Mouse (Mus musculus): ENCODE measurements around the gene Noto.
A peak's percentile ranks its signal among the peaks of the same experiment; 100 is the strongest.

Noto gene

GRCm38 (mm10) chr6:85423836-85424379 lies at the start of gene Noto:
Gene Noto, plus strand, starts transcription at chr6:85423886.
- DNase-seq = no peak

GRCm38 (mm10) chr6:85373951-85374733 lies 49.5 kb upstream of the Noto start, which contains the start of gene Rab11fip5:
Gene Rab11fip5, minus strand, starts transcription at chr6:85374634.
- no peak for DNase-seq

DNA sequence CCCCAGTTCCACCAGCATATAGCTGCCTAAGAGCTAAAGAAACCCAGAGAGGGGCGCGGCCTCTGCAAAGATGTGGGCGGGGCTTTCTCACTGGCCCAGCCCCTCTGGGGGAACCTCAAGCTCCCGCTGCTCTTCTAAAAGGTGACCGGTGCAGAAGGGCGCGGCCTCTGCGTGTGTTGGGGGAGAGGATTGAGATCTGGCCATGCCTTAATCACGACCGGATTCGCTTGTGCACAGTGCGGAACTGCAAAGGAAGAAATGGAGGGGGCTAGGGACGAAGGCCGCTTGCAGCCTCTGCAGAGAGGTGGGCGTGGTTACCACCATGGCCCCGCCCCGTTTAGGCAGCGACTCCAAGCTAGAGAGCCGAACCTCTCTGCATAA lies 49.0 kb upstream of the Noto start:
- DNase-seq = peak; percentile 98

DNA sequence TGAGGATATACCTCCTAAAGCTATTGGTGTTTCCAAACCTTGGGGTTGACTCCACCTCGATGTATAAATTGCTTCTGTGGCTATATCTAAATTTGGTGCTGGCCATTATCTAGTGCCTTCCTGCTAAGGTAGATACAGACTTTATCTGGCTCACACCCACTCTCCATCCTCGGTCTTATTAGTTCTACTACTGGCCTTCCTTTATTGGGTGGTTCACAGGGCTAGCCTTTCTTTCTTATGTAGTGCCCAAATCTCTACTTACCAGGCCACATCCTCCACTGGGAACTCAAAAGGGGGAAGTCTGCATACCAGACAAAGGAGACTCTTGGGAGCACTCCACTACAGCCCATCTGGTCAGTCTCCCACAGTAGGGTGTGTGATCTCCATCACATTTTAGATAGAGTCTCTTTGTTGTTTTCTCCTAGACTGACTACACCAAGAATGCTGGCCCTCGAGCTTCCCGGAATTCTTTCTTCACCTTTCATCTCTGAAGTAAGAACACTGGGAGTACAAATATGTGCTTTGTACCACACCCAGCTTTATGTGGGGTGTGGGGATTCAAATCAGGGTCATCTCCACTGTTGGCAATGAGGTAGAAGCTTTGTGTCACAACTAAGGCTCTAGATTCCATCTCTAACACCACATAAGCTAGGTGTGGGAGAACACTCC lies 46.5 kb upstream of the Noto start:
- no peak for DNase-seq

GRCm38 (mm10) chr6:85377876-85378275 lies 45.8 kb upstream of the Noto start:
- DNase-seq = no peak

GRCm38 (mm10) chr6:85378629-85379028 lies 45.1 kb upstream of the Noto start:
- no peak for DNase-seq

DNA sequence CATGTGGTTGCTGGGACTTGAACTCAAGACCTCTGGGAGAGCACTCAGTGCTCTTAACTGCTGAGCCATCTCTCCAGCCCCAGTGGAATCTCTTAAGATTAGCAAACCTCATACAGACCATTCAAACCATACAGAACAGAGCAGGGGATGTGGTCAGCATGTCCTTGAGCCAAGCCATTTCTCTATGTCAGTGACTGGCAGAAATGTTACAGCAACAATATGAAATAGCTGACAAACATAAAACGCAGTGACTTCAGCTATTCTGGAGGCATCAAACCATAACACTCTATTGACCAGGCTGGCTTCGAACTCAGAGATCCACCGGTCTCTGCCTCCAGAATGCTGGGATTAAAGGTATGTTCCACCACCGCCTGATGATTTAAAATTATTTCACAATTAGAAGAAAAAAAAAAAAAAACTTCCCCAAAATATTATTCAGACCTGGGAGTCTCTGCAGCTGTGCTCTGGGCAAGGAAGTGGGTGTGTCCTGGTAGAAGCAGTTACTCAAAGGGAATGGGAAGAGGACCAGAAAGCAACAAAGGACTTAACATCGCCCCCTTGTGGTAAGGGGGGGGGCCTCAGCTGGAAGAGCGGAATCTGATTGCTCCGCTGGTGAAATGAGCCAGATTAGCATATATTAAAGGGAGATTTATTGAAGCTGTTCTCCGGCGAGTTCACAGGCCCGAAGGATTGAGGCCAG lies 43.3 kb upstream of the Noto start:
- DNase-seq = peak; percentile 72 to 75

DNA sequence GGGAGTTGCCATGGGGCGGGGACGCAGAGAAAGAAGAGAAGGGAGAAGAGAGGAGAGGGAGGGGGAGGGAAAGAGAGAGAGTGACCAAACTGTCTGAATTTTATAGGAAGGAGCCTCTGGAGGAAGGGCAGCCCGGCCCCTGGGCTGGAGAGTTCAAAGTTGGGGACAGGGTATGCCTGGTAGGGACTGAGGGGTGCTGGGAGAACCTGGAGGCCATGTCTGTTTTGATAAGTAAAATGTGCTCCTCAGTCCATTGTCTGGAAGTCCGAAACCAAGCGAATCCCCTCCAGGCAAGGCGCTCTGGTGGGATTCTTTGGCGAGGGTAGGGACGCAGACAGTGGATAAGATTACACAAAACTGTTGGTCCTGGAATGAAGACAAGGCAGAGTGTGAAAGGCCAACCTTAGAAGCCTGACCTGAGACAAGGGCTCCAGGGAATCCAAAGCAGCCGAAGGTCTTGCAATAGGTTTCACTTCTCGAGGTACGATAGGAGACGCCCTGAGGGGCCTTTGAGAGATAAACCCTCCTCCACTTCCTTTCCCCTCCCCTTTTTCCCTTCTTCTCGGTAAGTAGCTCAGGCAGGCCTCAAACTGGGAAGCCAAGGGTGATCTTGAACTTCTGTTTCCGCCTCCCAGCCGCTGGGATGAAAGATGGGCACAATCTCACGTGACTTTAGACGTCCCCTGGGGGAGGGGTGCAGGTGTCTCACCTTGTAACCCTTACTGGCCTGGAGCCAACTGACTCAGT lies 42.6 kb upstream of the Noto start:
- DNase-seq = peak; percentile 11 to 19

DNA sequence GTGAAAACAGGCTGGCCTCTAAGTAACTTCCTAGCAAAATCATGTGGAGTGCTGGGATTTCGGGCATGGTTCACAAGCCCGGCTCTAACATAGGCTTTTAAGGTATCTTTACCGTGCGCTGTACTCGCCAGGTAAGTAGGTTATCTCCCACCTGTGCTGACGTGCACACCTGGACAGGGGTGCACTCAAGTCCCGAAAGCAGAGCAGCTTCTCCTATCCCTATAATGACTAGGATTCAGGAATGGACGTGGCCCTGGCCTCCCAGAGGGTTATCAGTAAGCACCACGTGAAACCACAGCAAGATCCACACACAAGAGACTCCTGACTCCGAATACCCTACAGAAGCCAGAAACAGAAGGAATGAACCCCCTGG lies 42.1 kb upstream of the Noto start:
- no peak for DNase-seq

DNA sequence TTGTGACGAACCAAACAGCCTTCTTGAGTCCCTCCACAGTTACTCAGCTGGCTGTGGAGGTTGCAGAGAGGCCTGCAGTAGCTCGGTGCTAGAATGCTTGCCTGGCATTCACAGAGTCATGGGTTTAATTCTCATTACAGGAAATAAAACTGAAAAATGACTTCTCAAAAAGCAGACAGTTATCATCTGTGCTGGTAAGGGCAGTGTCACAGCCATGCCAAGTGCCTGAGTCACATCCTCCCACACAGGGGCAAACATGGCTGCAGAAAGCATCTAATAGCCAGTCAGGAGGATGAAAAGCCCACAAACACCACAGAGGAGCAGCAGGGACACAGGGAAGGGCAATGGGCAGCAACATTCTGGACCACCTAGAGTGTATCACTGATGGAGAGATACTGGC lies 40.9 kb upstream of the Noto start:
- DNase-seq = no peak

DNA sequence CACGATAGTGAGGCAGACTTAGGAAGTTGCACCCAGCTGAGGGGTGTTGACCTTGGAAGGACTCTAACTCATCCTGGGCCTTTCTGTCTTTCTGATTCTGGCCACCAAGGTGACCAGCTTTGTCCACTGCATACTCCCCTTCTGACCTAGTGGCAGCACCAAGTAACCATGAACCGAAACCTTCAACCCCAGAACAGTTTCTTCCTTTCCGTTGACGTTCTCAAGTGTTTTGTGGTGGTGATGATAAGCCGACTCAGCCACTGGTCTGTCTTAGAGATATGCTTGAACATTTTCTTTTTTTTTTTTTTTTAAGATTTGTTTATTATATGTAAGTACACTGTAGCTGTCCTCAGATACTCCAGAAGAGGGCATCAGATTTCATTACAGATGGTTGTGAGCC lies 35.1 kb upstream of the Noto start:
- no peak for DNase-seq

DNA sequence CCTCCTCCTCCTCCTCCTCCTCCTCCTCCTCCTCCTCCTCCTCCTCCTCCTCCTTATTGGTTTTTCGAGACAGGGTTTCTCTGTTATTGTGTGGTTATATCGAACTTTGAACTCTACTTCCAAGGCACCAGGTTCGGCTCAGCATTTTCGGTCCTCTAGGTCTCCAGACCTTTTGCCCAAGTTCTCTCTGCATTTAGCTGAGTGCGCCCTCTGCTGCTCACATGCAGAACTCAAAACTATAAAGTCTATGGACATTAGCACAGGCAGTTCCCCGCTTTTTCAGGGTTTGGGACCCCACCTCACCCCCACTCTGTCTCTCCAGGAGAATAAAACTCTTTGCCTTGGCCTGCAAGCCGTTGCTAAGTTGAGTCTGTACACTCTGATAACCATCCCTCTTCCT lies 31.9 kb upstream of the Noto start:
- DNase-seq = peak; percentile 76

DNA sequence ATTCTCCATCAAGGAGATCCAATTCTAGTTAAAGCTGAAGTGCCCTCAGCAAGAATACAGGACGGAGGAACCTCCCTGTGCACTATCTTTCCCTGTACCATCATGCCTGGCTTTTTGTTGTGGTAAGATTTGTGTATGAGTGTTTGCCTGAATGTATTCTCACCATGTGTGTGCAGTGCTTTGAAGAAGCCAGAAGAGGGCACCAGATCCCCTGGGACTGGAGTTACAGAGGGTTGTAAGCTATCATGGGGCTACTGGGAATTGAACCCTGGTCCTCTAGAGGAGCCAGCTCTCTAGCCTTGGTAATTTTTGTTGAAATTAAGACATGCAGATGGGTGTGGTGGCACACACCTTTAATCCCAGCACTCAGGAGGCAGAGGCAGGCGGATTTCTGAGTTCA lies 28.3 kb upstream of the Noto start:
- DNase-seq = no peak

- DNase-seq = peak; percentile 50 to 61
These were observed 26.5 kb upstream of the Noto start for GRCm38 (mm10) chr6:85397165-85397564.

DNA sequence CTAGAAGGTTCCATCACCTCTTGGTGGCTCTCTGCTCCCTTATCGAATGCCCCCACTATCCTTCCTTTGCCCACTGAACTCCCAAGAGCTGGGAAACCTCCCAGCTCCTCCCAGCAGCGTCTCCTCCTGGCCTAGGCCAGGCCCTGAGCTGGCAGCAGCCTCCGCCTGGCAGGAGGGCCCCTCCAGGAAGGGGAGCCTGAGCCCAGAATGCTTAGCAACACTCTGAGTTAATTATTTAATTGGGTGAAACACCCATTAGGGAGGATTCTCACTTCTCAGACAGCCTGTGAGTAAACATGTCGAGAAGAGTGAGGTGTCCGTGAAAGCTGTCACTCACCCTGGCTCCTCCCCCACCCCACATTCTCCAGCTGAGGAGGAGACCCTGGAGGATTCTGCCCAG lies 24.0 kb upstream of the Noto start:
- DNase-seq = no peak

- no peak for DNase-seq
These were observed 21.1 kb upstream of the Noto start for GRCm38 (mm10) chr6:85402613-85403012.

GRCm38 (mm10) chr6:85403039-85403438 lies 20.6 kb upstream of the Noto start:
- no peak for DNase-seq

GRCm38 (mm10) chr6:85409003-85409402 lies 14.7 kb upstream of the Noto start:
- no peak for DNase-seq

GRCm38 (mm10) chr6:85410771-85411273 lies 12.9 kb upstream of the Noto start:
- DNase-seq = peak; percentile 15 to 30

GRCm38 (mm10) chr6:85415829-85416228 lies 7.9 kb upstream of the Noto start:
- DNase-seq = no peak

GRCm38 (mm10) chr6:85419150-85419549 lies 4.5 kb upstream of the Noto start:
- no peak for DNase-seq

DNA sequence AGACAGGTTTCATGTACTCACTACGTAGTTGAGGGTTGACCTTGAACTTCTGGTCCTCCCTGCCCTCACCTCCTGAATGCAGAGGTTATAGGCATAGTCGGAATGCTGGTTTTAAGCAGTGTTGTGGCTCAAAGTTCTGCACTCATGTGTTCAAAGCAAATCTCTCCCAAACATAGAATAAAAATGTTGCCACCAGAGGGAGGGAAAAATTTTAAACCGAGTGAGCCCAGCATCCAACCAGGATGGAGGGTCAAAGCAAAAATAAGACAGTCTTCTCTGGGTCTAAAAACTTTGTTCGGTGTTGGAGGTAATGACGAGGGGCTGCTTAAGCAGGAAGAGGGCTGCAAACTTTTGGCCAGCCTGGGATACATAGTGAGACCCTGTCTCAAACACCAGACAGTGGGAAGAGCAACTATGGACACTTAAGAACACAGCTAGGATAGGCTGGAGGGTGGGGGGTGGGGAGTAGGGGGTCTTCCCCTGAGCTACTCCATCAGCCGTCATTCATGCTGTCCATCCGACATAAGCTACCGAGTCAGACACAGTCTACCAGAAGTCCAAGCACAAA lies 7.7 kb downstream of the Noto start:
- DNase-seq = no peak

Data from B cell, adult 2 months (primary cell).